Mouse (Mus musculus): Measurements from ENCODE around the gene A730015C16Rik.

Gene A730015C16Rik

GRCm38 (mm10) chr4:108830698-108831097, 17.7 kb downstream of the A730015C16Rik start:
- DNase-seq (ENCODE audit: extremely low spot score): no peak

DNA sequence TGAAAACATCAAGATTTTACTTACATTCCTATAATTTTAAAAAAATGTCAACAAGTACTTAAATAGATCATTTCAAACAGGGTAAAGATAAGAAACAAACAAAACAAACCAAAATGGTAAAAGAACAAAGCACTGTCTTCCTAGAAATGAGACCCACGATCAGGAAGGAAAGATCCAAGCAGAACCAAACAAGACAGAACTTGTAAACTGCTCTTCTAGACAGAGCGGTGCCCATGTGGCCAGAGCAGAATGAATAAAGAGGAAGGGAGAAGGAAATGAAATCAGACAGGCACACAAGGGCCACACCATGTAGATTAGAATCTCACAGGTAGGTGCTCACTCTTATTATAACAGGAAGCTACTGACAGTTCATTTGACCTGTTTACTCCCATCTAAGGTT, 21.8 kb downstream of the A730015C16Rik start:
- no peak for DNase-seq (ENCODE audit: extremely low spot score)

- no peak for DNase-seq (ENCODE audit: extremely low spot score)
Observed at GRCm38 (mm10) chr4:108826096-108826495, 22.3 kb downstream of the A730015C16Rik start.

- no peak for DNase-seq (ENCODE audit: extremely low spot score)
Observed at GRCm38 (mm10) chr4:108825677-108826076, 22.7 kb downstream of the A730015C16Rik start.

DNA sequence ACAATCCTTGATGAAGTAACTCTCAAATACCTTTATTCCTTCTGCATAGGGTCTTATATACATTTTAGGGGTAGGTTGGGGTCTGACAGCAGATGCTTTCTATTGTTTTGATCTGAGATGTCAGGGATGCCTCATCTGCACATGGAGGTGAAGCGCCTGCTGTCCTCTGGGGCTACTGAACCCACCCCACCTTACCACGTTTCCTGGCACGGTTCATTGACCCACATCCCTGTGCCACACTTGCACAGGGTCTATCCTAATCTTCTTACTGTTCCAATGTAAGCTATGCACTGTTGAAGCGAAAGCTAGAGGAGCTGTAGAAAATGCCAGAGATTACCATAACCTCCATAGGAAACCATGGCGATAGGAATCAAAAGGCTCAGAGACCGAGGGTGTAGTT, 36.9 kb downstream of the A730015C16Rik start:
- no peak for DNase-seq (ENCODE audit: extremely low spot score)

DNA sequence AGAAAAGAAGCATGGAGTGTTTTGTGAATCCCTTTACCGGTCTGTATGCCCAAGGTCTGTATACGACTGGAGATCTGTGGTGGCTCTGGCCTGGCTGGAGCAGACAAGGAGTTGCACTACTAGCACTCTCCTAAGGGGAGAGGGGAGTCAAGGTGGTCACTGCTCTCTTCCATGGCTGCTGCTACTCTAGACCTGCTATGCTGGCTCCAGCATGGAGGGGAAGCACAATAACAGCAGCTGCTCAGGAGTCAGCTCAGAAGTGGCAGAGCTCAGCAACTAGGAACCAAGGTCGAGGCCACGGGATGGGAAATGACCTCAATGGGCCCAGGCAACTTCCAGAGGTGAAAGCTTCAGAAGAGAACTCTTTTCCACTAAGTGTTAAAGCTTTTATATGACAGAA, 37.3 kb downstream of the A730015C16Rik start:
- DNase-seq (ENCODE audit: extremely low spot score): no peak

DNA sequence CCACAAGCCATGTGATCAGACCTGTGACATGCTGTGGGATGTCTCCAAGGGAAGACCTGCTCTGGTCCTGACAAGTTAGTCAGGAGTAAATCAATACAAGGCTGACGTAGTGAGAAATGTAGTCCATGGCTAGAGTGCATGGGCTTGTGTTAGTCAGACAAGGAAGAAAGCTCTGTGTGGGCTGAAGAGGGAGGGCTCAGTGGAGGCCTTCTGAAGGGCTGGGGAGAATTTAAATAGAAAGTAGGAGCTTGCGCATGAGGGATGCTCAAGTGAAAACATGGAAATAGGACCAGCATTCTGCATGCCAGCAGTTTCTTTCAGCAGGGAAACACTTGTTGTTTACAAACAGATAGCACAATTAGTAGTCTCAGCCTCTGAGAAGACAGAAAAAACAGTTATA, 44.9 kb downstream of the A730015C16Rik start:
- DNase-seq (ENCODE audit: extremely low spot score): no peak

- peak; percentile 46 for DNase-seq (ENCODE audit: extremely low spot score)
Observed at GRCm38 (mm10) chr4:108798083-108798830, 50.2 kb downstream of the A730015C16Rik start.

All from embryo, embryonic 9.5 days (tissue).